Mouse (Mus musculus): ENCODE measurements around the gene Tmed10. TPM values are rescaled to one million over a fixed set of nuclear protein-coding genes. Genes with fewer than 3 reads are reported as not detected.

Gene Tmed10
- polyA plus RNA-seq, 1 experiment from 2014 or later, result 175 TPM

DNA sequence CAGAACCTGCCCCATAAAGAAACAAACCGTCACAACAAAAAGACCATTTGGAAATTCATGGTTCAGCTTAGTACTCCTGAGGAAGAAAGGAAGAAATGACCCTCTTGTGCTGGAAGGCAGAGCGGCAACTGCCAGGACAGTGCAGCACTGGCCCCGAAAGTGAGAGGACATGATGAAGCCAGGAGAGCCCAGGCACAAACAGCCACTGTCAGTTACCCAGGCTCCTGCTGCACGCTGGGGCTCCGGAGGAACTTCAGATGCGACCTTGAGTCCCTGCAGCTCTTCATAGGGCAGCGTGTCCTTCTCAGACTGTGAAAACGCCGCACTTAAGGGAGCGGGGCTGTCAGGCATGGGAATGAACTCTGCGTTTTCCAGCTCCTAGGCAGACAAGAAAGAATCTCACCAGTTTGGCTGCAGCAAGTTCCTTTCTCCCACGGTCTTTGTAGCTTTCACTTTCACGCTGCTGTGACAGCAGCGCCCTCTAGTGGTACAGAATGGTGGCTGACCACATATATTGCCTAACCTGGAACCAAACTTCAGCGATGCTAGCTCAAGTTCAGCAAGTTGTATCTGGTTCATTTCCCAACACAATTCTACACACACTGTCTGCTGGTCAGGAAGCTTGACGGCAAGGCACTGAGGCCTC is 69.3 kb downstream of the Tmed10 start:
- Histone ChIP-seq H3K4me1 (replicated peaks) (peaks cover 6% of the 10 kb centered on the region), H3K27me3 (no peaks in the 10 kb centered on the region), H3K27ac (no peak overlapping the region), H3K4me2 (peak overlapping the region; percentile 58), H3K4me3 (replicated peaks) (peak overlapping the region; percentile 33), H3K9ac (peak overlapping the region; percentile 58), H3K36me3 (peaks cover 95% of the 10 kb centered on the region), H3K9me3 (replicated peaks) (no peaks in the 10 kb centered on the region)
- DNase-seq (peak; percentile 63), ATAC-seq (ENCODE audit: low read depth) (peak; percentile 59)
- WGBS (ENCODE audit: insufficient replicate concordance), result 40% methylated on average over 16 of the region's 16 CpGs

DNA sequence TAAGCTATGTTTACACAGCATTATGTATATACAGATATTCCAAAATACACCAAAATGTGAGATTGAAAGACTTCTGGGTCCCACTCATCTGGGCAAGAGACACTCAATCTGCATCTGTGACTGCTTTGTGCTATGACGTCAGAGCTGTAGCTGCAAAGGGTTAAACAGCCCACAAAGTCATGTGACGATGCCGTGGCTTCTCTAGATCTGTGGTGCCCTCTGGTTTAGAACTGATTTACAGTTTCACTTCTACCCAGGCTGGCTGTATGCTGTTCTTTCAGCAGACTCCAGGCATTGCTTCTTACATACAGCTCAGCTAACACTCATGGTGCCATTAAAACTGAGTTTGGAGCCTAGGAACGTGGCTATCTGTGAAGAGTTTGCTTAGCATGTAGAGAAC is 69.9 kb downstream of the Tmed10 start:
- H3K27me3 ChIP-seq, result no peaks in the 10 kb centered on the region
- DNase-seq, result no peak
- WGBS (ENCODE audit: insufficient replicate concordance), result 56% methylated on average over 4 of the region's 4 CpGs
- no peak overlapping the region for H3K9ac ChIP-seq
- H3K9me3 ChIP-seq (replicated peaks), result no peaks in the 10 kb centered on the region
- H3K4me3 ChIP-seq (replicated peaks), result no peak overlapping the region
- H3K27ac ChIP-seq, result no peak overlapping the region
- peaks cover 6% of the 10 kb centered on the region for H3K4me1 ChIP-seq (replicated peaks)
- no peak for ATAC-seq (ENCODE audit: low read depth)
- no peak overlapping the region for H3K4me2 ChIP-seq
- peaks cover 95% of the 10 kb centered on the region for H3K36me3 ChIP-seq

DNA sequence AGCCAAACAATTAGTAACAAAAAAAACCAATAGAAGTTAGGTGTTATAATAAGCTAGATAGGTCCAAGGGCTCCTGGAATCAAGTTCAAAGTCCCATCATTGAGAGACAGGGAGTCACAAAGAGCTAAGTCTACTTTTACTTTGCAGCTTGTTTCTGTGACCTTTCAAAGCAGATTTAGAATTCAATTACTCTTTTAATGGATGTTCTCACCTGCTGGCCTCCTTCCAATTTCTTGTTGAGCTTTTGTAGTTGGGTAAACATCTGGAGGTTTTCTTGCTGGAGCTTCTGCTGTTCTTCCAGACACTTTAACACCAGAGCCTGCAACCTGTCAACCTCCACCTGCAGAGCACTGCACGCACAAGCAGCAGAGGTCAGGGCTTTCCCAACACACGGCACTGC is 71.4 kb downstream of the Tmed10 start:
- H3K4me2 ChIP-seq, result no peak overlapping the region
- no peak for DNase-seq
- no peak for ATAC-seq (ENCODE audit: low read depth)
- H3K4me1 ChIP-seq (replicated peaks), result peaks cover 6% of the 10 kb centered on the region
- H3K27me3 ChIP-seq, result no peaks in the 10 kb centered on the region
- H3K9me3 ChIP-seq (replicated peaks), result no peaks in the 10 kb centered on the region
- no peak overlapping the region for H3K4me3 ChIP-seq (replicated peaks)
- no peak overlapping the region for H3K27ac ChIP-seq
- WGBS (ENCODE audit: insufficient replicate concordance), result 88% methylated on average over 2 of the region's 2 CpGs
- H3K36me3 ChIP-seq, result peaks cover 86% of the 10 kb centered on the region
- no peak overlapping the region for H3K9ac ChIP-seq

DNA sequence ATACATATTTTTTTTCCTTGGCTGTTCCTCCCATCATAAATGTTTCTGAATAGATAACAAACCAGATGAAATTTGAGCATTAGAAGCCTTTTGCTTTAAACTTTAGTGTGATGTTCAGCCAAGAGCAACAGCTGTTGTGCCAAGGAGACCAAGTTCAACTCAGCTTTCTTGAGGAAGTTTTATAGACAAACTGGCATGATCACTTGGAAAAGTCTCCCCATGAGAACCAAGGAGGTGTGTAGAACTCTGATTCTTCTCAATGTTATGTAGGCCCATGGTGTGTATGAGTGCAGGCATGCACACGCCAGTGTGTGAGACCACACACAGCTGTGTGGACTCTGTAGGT is 75.8 kb downstream of the Tmed10 start:
- Histone ChIP-seq H3K4me1 (replicated peaks) (no peaks in the 10 kb centered on the region), H3K9me3 (replicated peaks) (peaks cover 6% of the 10 kb centered on the region; the same call in 1 of the 2 replicates), H3K4me3 (replicated peaks) (no peak overlapping the region), H3K27me3 (no peaks in the 10 kb centered on the region), H3K9ac (no peak overlapping the region), H3K36me3 (peaks cover 44% of the 10 kb centered on the region), H3K27ac (no peak overlapping the region), H3K4me2 (no peak overlapping the region)
- DNase-seq, result no peak
- no peak for ATAC-seq (ENCODE audit: low read depth)
- WGBS (ENCODE audit: insufficient replicate concordance), result 80% methylated on average over 1 of the region's 1 CpGs

DNA sequence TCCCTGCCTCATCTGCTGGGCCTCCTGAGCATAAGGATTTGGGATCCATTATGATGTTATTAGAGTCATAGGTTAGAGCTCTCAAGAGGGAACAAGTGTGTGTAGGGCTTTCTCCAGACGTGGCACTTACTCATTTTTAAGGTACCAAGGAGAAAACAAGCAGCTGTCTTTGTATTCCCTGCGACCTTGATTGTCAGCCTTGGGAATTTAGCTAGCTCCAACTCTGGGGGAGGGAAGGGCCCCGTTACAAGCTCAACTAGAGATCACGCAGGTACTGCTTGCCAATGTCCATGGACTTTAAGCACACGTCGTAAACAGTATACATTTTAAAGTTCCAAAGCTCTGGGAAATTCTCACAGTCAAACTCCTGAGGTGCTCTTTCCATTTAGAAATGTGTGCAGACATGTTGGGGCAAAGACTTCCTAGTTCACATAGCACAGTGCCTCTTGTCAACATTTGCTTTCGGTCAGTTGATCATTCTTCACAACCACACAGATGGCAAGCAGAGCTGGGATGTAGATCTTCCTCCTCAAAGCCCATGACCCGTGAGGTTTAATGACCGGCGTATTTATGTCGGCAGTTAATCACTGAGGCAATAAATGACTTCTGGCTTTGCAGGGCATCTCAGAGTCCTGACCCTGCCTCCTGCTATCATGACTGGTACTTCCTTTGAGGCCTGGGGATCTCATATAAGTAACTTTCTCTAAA is 76.4 kb downstream of the Tmed10 start:
- 70% methylated on average over 11 of the region's 11 CpGs for WGBS (ENCODE audit: insufficient replicate concordance)
- Histone ChIP-seq H3K4me3 (replicated peaks) (no peak overlapping the region), H3K27ac (no peak overlapping the region), H3K36me3 (peaks cover 39% of the 10 kb centered on the region), H3K9me3 (replicated peaks) (peaks cover 6% of the 10 kb centered on the region; the same call in 1 of the 2 replicates), H3K9ac (no peak overlapping the region), H3K27me3 (no peaks in the 10 kb centered on the region), H3K4me1 (replicated peaks) (no peaks in the 10 kb centered on the region), H3K4me2 (no peak overlapping the region)
- ATAC-seq (ENCODE audit: low read depth), result no peak
- DNase-seq, result no peak

DNA sequence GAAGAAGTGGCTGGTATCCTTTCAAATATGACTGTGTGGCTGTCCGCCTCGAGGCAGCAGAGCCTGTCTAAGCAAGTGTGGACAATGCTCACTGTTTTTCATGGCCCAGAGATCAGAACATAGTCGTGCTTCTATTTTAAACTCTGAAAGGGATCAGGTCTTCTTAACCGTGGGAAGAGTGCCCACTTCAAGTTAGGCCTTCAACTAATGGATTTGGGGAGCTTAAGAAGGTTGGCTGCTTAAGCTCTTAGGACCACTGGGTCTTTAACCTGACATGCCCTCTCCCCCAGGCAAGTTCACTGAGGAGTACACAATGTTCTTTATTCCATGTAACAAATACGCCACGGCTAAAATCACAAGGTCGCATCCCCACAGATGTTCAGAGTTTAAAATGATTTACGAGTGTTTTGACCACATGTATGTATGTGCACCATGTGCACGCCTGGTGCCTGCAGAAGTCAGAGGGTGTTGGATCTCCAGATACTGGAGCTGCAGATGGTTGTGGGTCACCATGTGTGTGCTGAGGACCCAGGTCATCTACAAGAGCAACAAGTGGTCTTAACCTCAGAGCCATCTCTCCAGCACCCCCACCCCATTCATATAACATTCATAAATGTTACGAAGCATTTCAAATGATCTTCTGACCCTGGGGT is 77.2 kb downstream of the Tmed10 start:
- Histone ChIP-seq H3K4me1 (replicated peaks) (no peaks in the 10 kb centered on the region), H3K36me3 (peaks cover 32% of the 10 kb centered on the region), H3K9ac (no peak overlapping the region), H3K27ac (no peak overlapping the region), H3K9me3 (replicated peaks) (peaks cover 6% of the 10 kb centered on the region; the same call in 1 of the 2 replicates), H3K27me3 (no peaks in the 10 kb centered on the region), H3K4me3 (replicated peaks) (no peak overlapping the region), H3K4me2 (no peak overlapping the region)
- ATAC-seq (ENCODE audit: low read depth), result no peak
- no peak for DNase-seq
- WGBS (ENCODE audit: insufficient replicate concordance), result 76% methylated on average over 10 of the region's 10 CpGs

DNA sequence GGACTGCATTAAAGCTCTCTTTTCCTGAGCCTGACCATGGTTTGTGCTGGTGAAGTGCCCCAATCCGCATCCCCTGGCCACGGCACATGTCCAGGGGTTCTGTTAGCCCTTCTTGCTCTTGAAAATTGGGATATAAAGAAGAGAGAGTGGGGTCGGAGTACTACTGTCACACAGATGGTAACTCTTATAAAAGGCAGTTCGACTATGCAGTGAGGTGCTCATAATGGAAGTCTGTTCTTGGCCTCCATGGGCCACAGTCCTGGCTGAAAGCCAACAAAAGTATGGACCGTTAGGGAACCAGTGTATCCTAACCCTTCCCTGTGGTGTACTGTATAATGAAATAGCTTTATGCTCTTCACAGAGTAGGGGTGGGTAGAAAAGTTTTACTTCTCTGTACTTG is 77.7 kb downstream of the Tmed10 start:
- 75% methylated on average over 5 of the region's 5 CpGs for WGBS (ENCODE audit: insufficient replicate concordance)
- Histone ChIP-seq H3K27ac (no peak overlapping the region), H3K9ac (no peak overlapping the region), H3K9me3 (replicated peaks) (peaks cover 6% of the 10 kb centered on the region; the same call in 1 of the 2 replicates), H3K27me3 (no peaks in the 10 kb centered on the region), H3K36me3 (peaks cover 27% of the 10 kb centered on the region), H3K4me2 (no peak overlapping the region), H3K4me1 (replicated peaks) (no peaks in the 10 kb centered on the region), H3K4me3 (replicated peaks) (no peak overlapping the region)
- DNase-seq, result no peak
- no peak for ATAC-seq (ENCODE audit: low read depth)

DNA sequence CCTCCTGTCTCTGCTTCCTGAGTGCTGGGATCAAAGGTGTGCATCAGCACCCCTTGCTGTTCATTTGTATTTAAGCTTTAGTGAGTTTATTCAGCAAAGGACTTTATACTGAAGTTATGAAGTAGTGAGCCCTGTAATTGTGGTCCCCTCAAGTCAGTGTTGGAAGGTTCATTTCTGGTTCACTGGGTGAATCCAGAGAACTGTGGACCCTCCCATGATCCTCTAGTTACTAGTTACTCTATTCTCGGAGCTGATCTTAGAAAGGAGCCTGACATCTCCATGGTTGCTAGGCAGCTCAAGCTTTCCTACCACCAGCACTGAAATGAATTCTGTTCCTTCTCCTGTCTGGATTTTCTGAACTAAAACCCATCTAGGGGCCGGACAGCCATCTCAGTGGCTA is 79.1 kb downstream of the Tmed10 start:
- Histone ChIP-seq H3K4me2 (no peak overlapping the region), H3K36me3 (peaks cover 13% of the 10 kb centered on the region), H3K9me3 (replicated peaks) (peaks cover 6% of the 10 kb centered on the region; the same call in 1 of the 2 replicates), H3K4me1 (replicated peaks) (no peaks in the 10 kb centered on the region), H3K27ac (no peak overlapping the region), H3K9ac (no peak overlapping the region), H3K4me3 (replicated peaks) (no peak overlapping the region), H3K27me3 (peaks cover 5% of the 10 kb centered on the region)
- ATAC-seq (ENCODE audit: low read depth) (no peak), DNase-seq (no peak)
- 70% methylated on average over 2 of the region's 2 CpGs for WGBS (ENCODE audit: insufficient replicate concordance)

DNA sequence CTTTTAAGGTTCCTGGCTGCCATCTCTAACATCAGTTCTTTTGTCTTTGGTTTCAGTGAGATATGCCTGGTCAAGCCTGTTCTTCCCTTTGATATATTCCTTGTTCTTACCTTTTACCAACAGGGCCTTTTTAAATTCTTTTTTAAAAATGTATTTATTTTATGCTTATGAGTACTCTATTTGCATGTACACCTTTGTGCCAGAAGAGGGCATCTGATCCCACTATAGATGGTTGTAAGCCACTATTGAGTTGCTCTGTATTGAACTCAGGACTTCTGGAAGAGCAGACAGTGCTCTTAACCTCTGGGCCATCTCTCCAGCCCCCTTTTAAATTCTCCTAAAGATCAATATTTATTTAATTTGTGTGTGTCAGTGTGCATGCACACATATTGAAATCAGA is 81.7 kb downstream of the Tmed10 start:
- Histone ChIP-seq H3K27me3 (peaks cover 28% of the 10 kb centered on the region), H3K4me1 (replicated peaks) (peaks cover 11% of the 10 kb centered on the region), H3K36me3 (no peaks in the 10 kb centered on the region), H3K9me3 (replicated peaks) (peaks cover 6% of the 10 kb centered on the region; the same call in 1 of the 2 replicates), H3K4me2 (no peak overlapping the region), H3K9ac (no peak overlapping the region), H3K27ac (no peak overlapping the region), H3K4me3 (replicated peaks) (no peak overlapping the region)
- ATAC-seq (ENCODE audit: low read depth), result no peak
- no peak for DNase-seq

DNA sequence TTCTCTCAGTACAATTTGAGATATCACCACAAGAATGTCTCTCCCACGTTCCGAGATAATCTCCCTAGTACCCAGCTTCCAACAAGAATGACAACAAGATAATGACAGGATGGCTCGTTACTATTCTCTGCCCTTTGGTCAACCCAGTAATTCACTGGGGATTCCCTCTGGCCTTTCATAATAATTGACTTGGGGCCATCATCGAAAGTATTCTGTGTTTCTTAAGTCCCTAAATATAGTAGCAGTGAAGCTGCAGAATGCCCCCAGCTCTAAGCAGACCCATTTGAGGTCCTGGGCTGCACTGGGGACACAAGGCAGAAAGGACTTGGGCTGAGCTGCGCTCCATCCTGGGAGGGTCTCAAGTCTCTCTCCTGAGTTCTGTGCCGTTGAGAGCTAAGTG is 82.4 kb downstream of the Tmed10 start:
- no peaks in the 10 kb centered on the region for H3K36me3 ChIP-seq
- H3K27ac ChIP-seq, result no peak overlapping the region
- no peak overlapping the region for H3K9ac ChIP-seq
- ATAC-seq (ENCODE audit: low read depth), result no peak
- DNase-seq, result no peak
- H3K4me3 ChIP-seq (replicated peaks), result no peak overlapping the region
- H3K9me3 ChIP-seq (replicated peaks), result peaks cover 6% of the 10 kb centered on the region; the same call in 1 of the 2 replicates
- no peak overlapping the region for H3K4me2 ChIP-seq
- 65% methylated on average over 6 of the region's 6 CpGs for WGBS (ENCODE audit: insufficient replicate concordance)
- H3K4me1 ChIP-seq (replicated peaks), result peaks cover 16% of the 10 kb centered on the region
- H3K27me3 ChIP-seq, result peaks cover 32% of the 10 kb centered on the region

DNA sequence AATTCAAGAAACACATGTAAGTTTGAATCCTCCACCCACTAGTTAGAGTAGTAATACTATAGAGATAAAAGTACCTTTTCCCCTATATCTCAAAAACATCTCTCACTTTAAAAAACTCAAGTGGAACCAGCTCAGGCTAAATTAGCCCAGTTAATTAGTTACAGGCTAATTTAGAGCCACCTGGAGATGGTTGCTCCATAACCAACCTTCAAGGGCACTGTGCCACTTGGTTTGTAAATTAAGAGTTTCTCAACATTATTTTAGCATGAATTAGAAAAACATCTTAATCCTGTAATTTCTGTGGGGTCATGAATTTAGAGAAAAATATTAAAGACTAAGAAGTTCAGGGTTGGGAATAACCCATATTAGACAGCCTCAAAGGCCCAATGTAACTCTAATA is 83.1 kb downstream of the Tmed10 start:
- no peak overlapping the region for H3K9ac ChIP-seq
- no peak overlapping the region for H3K27ac ChIP-seq
- no peaks in the 10 kb centered on the region for H3K36me3 ChIP-seq
- no peak for ATAC-seq (ENCODE audit: low read depth)
- peaks cover 6% of the 10 kb centered on the region; the same call in 1 of the 2 replicates for H3K9me3 ChIP-seq (replicated peaks)
- DNase-seq, result no peak
- no peak overlapping the region for H3K4me3 ChIP-seq (replicated peaks)
- peaks cover 33% of the 10 kb centered on the region for H3K27me3 ChIP-seq
- peaks cover 16% of the 10 kb centered on the region for H3K4me1 ChIP-seq (replicated peaks)
- H3K4me2 ChIP-seq, result no peak overlapping the region

Measured in liver, embryonic 13.5 days (tissue).